8 mouse cellular contexts compared by ENCODE assay signal in the genomic region with DNA sequence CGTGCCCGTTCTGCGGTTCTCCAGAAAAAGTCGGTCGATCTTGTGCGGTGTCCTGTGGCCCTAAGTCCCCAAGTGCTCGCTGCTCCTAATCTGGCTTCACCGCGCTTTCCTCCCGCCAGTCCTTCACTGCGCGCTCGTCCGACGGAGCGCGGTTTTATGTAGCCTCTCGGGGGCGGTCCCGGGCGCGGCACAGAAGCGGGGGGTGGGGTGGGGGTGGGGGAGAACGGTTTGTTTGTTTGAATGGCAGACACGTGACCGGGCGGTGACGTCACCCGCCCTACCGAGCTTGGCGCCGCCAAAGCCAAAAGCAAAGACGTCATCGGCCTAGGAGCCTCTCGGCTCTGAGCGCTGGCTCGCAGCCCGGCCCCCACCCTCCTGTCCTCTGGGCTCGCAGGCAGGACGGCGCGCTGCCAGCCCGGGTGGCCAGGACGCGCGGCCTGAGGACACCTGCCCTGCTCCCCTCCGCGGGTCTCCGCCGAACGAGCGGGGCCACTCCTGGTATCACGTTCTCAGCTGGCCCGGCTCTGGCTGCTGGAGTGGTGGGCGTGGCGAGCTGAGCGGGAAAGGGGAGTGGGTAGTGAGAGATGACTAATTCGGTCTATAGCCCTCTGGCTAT. TPM values are rescaled to one million over a fixed set of nuclear protein-coding genes. Genes with fewer than 3 reads are reported as not detected.
DNase-seq lines count a peak whose midpoint lies in the region; ATAC-seq lines count a peak whose summit lies in the region.

No protein-coding gene starts in this region.

- peak overlapping the region; percentile 99 for H3K27ac ChIP-seq in hindbrain, embryonic 15.5 days (replicated peaks)

- H3K9me3 ChIP-seq in hindbrain, embryonic 15.5 days, result no peaks in the 10 kb centered on the region

- H3K27me3 ChIP-seq in hindbrain, embryonic 15.5 days, result no peaks in the 10 kb centered on the region

- H3K9ac ChIP-seq in hindbrain, embryonic 15.5 days, result peak overlapping the region; percentile 94

- peak overlapping the region; percentile 63 for H3K4me2 ChIP-seq in hindbrain, embryonic 15.5 days

- 0 out of 2 replicates have a peak, but pooled peaks cover 3% of the 10 kb centered on the region for H3K36me3 ChIP-seq in hindbrain, embryonic 15.5 days

- ATAC-seq in hindbrain, embryonic 15.5 days (ENCODE audit: low FRiP score, low read depth), result peak; percentile 90

- peak; percentile 96 for DNase-seq in R1 (ENCODE audit: low read depth, low spot score)
- peak; percentile 99 to 100 for DNase-seq in cerebellum, postnatal 25 days
- DNase-seq in frontal cortex, postnatal 36 days (ENCODE audit: low spot score in 2 of 2), result peak; percentile 93 to 95
- DNase-seq in left cerebral cortex, adult 11 months (ENCODE audit: low spot score), result peak; percentile 95
- DNase-seq in lung, postnatal 4 days, result peak; percentile 97 to 99
- DNase-seq in retina, postnatal 7 days (ENCODE audit: low read depth, low spot score), result peak; percentile 86
- DNase-seq in urinary bladder, adult 2 months (ENCODE audit: low spot score), result peak; percentile 96

- under 1% methylated on average over 58 of the region's 58 CpGs for WGBS in hindbrain, embryonic 15.5 days

- H3K4me1 ChIP-seq in hindbrain, embryonic 15.5 days (replicated peaks), result peaks cover 40% of the 10 kb centered on the region

- H3K4me3 ChIP-seq in hindbrain, embryonic 15.5 days, result peak overlapping the region; percentile 80

RNA-seq across cellular contexts. Expression of a gene that starts 52.8 kb away (rescaled TPM):
- 91.3 and 97.3 TPM in 2 replicates for polyA plus RNA-seq in hindbrain, embryonic 15.5 days (2015; fragmentation: Nextera tagmentation; extraction: Ambion mirVana)
- 152 and 155 TPM in 2 replicates for polyA plus RNA-seq in urinary bladder, adult 2 months (2012; rRNA removed)

RNA-seq across cellular contexts. Expression of a gene that starts 53.5 kb away (rescaled TPM):
- polyA plus RNA-seq in hindbrain, embryonic 15.5 days (2015; fragmentation: Nextera tagmentation; extraction: Ambion mirVana), result 27.7 and 34.6 TPM in 2 replicates
- 67.4 and 75.0 TPM in 2 replicates for polyA plus RNA-seq in urinary bladder, adult 2 months (2012; rRNA removed)

Comparison
In these comparisons a context has a peak if more than half of its experiments do, and no peak if none do; other contexts are left out.
1. Peak in every context shown above with its lines: DNase-seq, ATAC-seq, H3K4me3 ChIP-seq and H3K27ac ChIP-seq.